Mouse (Mus musculus): Measurements from ENCODE around the gene Pik3r3.
"Not testable (repeated sequence)": the region's sequence is repeated elsewhere in the genome, so short reads cannot be mapped to it uniquely, and the experiment has no call there.

Pik3r3 gene

GRCm38 (mm10) chr4:116221140-116221851, at the start of gene Pik3r3:
Gene Pik3r3, plus strand, starts transcription at chr4:116221618.
- DNase-seq, result peak; percentile 100

GRCm38 (mm10) chr4:116173072-116173471, 48.3 kb upstream of the Pik3r3 start, which contains the start of the genes 1700042G07Rik and Gm49337:
Gene 1700042G07Rik, plus strand, starts transcription at chr4:116173372.
Gene Gm49337, plus strand, starts transcription at chr4:116173384.
- no peak for DNase-seq

GRCm38 (mm10) chr4:116173752-116174151, 47.7 kb upstream of the Pik3r3 start:
- no peak for DNase-seq

GRCm38 (mm10) chr4:116174466-116175116, 46.8 kb upstream of the Pik3r3 start:
- no peak for DNase-seq

GRCm38 (mm10) chr4:116175136-116175535, 46.3 kb upstream of the Pik3r3 start:
- no peak for DNase-seq

- no peak for DNase-seq
Measured at GRCm38 (mm10) chr4:116175711-116176542, 45.5 kb upstream of the Pik3r3 start.

- peak; percentile 62 for DNase-seq
Measured at GRCm38 (mm10) chr4:116176543-116176988, 44.9 kb upstream of the Pik3r3 start.

- DNase-seq, result peak; percentile 23
Measured at GRCm38 (mm10) chr4:116177140-116177539, 44.3 kb upstream of the Pik3r3 start.

GRCm38 (mm10) chr4:116182079-116182478, 39.3 kb upstream of the Pik3r3 start:
- no peak for DNase-seq

- DNase-seq, result peak; percentile 56
Measured at GRCm38 (mm10) chr4:116182745-116183144, 38.7 kb upstream of the Pik3r3 start.

- DNase-seq, result no peak
Measured at GRCm38 (mm10) chr4:116185083-116185482, 36.3 kb upstream of the Pik3r3 start.

GRCm38 (mm10) chr4:116192286-116192835, 29.1 kb upstream of the Pik3r3 start:
- peak; percentile 10 for DNase-seq

GRCm38 (mm10) chr4:116193583-116194383, 27.6 kb upstream of the Pik3r3 start:
- no peak for DNase-seq

- no peak for DNase-seq
Measured at GRCm38 (mm10) chr4:116198422-116198821, 23.0 kb upstream of the Pik3r3 start.

- DNase-seq, result no peak
Measured at GRCm38 (mm10) chr4:116204422-116204821, 17.0 kb upstream of the Pik3r3 start.

- no peak for DNase-seq
Measured at GRCm38 (mm10) chr4:116206531-116206930, 14.9 kb upstream of the Pik3r3 start.

- no peak for DNase-seq
Measured at GRCm38 (mm10) chr4:116208891-116209290, 12.5 kb upstream of the Pik3r3 start.

GRCm38 (mm10) chr4:116215895-116216605, 5.4 kb upstream of the Pik3r3 start:
- no peak for DNase-seq

GRCm38 (mm10) chr4:116217046-116217445, 4.4 kb upstream of the Pik3r3 start:
- no peak for DNase-seq

- not testable (repeated sequence) for DNase-seq
Measured at GRCm38 (mm10) chr4:116217661-116218060, 3.8 kb upstream of the Pik3r3 start.

- DNase-seq, result no peak
Measured at GRCm38 (mm10) chr4:116219056-116219455, 2.4 kb upstream of the Pik3r3 start.
